Mouse (Mus musculus) urinary bladder, postnatal 10 days (tissue): ENCODE results near the gene Lipo3.
"Not testable (repeated sequence)": the region's sequence is repeated elsewhere in the genome, so short reads cannot be mapped to it uniquely, and the experiment has no call there.

ENCODE experiments used
- DNase-seq: peaks from one replicate; pipeline ENCODE4 v3.0.0; 2022; ENCODE audit warnings: low spot score

Gene Lipo3

GRCm38 (mm10) chr19:33761287-33762086, at the start of gene Lipo3:
TSS of gene Lipo3 (minus strand) at chr19:33761951.
- DNase-seq: peak; percentile 9

DNA sequence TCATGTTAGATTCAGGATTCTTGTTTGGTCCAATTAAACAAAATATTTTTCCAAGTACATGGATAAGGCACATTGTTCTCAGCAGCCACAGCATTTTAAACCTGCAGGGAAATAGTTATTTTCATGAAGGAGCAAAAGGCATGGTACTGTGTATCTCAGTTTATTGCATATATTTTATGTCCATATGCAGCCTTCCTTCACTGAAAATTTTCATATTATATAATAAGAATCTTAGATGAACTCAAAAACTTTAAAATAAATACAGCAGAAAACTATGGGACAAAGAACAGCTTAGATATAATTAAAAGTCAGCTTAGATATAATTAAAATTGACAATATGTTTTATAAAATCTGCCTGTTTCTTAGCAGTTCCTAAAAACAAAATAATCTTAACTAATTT, 25.6 kb upstream of the Lipo3 start, which contains the start of gene Lipo1:
Gene Lipo1, minus strand, starts transcription at position 101 of the 400 bp plus-strand sequence.
- not testable (repeated sequence) for DNase-seq

DNA sequence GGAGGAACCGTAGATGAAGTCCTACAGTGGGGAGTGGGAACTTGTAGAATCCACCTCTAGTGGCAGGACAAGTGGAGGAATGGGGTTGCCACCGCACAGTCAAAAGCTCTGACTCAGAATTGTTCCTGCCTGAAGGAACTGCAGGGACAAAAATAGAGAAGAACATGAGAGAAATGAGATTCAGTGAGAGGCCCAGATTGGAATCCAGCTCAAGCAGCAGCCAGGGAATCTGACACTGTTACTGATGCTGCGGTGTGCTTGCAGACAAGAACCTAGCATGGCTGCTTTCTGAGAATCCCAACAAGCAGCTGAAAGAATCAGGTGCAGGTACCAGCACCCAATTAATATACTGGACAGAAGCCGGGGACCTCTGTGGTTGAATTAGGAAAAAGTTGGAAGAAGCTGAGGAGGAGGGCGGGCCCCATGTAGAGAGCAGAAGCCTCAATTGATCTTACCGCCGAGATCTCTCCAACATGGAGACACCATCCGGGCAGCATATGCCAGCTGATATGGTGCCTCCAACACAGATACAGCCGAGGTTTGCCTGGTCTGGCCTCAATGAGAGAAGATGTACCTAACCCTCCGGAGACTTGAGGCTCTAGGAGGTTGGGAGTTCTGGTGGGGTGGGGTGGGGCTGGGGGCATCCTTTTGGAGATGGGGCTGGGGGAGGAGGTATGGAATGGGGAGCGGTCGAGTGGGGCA, 25.0 kb upstream of the Lipo3 start:
- no peak for DNase-seq

DNA sequence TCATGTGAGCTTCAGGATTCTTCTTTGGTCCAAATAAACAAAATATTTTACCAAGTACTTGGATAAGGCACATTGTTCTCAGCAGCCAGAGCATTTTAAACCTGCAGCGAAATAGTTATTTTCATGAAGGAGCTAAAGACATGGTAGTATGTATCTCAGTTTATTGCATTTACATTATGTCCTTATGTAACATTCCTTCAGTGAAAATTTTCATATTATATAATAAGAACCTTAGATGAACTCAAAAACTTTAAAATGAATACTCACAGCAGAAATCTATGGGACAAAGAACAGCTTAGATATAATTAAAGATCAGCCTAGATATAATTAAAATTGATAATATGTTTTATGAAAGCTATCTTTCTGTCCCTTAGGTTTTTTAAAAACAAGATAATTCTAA, 10.5 kb downstream of the Lipo3 start, which contains the start of gene Lipo2:
Gene Lipo2, minus strand, starts transcription at position 101 of the 400 bp plus-strand sequence.
- not testable (repeated sequence) for DNase-seq

- not testable (repeated sequence) for DNase-seq
Observed at GRCm38 (mm10) chr19:33625152-33625551, 136.6 kb downstream of the Lipo3 start, which contains the start of gene Gm8978. TSS of gene Gm8978 (minus strand) at chr19:33625252.

GRCm38 (mm10) chr19:33589626-33590302, 172.0 kb downstream of the Lipo3 start:
- DNase-seq: not testable (repeated sequence)

DNA sequence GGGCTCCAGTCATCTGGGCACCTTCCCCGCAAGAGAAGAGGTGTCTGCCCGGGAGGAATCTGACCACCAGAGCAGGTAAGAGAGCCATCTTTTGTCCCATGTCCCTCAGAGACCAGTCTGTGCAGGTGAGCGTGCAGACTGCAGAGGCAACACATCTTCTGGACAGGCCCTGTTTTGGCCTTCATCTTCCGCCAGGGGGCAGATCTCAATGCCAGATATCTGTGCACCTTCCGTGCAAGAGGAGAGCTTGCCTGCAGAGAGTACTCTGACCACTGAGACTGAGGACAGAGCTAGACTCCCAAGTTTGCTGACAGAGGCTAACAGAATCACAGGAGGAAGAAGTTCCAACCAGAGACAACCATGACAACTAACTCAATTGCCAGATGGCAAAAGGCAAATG, 193.2 kb downstream of the Lipo3 start:
- DNase-seq: not testable (repeated sequence)

- DNase-seq: no peak
Observed at GRCm38 (mm10) chr19:33517680-33518079, 244.1 kb downstream of the Lipo3 start, which contains the start of gene Lipo4. TSS of gene Lipo4 (minus strand) at chr19:33517780.
